Mouse (Mus musculus) brain, adult 2 months (tissue): ENCODE data around the gene Smarcd1.
"Not testable (repeated sequence)": the region's sequence is repeated elsewhere in the genome, so short reads cannot be mapped to it uniquely, and the experiment has no call there.

Experiments
- DNase-seq: peaks from one replicate; pipeline ENCODE4 v3.0.0; 2011; ENCODE audit warnings: low read depth, low spot score

The Smarcd1 gene

DNA sequence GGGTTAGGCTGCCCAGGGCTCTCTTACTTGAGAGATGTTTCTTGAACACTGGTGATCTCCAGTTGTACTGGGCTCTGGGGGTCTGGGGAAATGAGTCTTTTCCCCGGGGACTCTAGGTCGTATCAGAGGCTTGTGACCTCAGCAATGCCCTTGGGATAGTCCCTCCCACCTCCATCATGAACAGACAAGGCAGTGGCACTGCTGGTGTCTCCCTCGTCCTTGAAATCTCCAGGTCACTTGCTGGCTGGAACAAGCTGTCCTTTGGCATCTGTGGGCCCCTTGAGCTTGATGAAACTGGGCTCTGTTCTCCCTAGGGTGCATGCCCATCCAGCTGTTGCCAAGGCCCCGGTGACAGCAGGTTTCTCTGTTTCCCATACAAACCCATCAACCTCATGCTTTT, 12.3 kb downstream of the Smarcd1 start:
- DNase-seq, result no peak

DNA sequence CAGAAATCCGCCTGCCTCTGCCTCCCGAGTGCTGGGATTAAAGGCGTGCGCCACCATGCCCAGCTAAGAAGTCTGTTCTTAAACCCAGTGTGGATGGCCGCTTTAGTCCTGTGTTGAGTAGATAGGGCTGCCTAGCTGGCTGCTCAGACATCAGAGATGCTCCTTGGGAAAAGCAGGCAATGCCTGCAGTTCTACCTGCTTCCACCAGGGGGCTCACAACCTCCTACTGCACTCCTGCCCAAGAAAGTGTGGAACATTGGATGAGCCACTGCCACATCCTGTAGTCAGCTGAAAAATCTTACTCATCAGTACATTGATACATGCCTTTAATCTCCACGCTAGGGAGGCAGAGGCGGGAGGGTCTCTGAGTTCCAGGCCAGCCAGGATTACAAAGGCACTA, 12.9 kb downstream of the Smarcd1 start:
- peak; percentile 96 for DNase-seq

DNA sequence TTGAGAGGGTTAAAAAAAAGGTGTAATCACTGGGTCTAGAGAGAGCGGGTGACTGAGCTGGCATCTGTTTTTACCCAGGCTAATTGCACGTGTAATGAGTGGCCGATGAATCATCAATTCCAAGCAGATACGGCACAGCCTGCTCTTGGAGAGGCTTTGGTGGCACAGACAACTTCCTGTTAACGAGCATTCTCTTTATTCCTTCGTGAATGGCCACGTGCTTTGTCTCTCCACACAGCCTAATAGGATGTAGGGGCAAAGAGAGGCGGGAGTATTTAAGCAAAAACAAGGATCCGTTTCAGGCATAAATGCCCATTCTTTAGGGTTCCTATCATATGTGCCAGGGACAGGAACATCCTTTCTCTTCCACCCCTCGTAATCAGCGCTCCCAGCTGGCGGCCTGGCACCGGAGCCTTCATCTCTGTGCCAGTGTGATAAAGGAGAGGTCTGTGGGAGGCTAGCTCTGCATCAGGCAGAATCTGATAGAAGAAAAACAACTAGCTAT, 13.5 kb downstream of the Smarcd1 start:
- peak; percentile 92 for DNase-seq

DNA sequence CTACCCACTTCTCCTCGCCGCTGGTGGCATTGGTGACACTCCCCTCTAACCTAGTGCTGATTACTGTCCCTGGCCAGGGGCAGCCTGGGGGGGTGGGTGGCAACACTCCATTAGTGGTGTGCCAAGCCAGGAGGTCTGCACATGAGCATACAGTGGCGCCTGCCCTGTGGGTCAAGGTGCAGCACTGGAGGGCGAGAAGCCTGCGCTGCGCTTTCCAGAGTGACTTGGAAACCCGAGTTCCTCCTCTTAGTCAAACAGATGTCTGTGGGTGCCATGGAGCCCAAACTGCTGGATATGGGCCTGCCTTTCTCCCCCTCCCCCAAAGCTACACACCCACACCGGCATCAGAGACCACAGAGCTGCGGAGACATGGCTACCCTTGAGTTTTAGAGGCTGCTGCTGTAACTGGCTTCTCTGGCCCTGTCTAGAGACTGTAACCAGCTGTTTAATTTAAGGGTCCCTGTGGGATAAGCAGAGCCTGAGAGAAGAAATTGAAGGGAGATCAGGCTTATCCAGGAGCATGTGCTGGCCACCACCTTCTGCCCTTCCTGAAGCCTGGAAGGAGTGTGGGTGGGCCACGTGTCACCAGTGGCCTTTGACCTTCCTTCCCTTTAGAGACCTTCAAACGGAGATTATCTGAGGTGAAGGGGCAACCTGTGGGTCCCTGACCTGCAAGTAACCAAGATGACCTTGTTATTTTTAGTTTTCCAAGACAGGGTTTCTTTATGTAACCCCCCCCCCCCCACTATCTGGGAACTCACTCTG, 14.2 kb downstream of the Smarcd1 start:
- DNase-seq, result peak; percentile 63

DNA sequence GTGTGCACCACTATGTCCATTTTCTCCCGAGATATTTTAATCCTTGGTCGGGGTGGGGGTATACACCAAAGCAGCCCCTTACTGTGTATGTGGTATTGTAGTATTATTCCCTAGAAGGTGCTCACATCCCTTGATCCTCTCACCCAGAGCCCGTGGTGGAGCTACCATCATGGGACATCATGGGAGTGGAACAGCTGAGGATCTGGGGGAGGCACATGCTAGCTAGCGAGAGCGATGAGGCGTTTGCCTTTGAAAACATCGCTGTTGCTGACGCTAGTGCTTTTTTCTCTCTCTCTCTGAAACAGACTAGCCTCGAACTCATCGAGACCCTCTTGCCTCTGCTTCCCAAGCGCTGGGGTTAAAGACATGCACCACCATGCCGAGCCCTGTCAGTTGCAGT, 14.9 kb downstream of the Smarcd1 start:
- peak; percentile 82 for DNase-seq

DNA sequence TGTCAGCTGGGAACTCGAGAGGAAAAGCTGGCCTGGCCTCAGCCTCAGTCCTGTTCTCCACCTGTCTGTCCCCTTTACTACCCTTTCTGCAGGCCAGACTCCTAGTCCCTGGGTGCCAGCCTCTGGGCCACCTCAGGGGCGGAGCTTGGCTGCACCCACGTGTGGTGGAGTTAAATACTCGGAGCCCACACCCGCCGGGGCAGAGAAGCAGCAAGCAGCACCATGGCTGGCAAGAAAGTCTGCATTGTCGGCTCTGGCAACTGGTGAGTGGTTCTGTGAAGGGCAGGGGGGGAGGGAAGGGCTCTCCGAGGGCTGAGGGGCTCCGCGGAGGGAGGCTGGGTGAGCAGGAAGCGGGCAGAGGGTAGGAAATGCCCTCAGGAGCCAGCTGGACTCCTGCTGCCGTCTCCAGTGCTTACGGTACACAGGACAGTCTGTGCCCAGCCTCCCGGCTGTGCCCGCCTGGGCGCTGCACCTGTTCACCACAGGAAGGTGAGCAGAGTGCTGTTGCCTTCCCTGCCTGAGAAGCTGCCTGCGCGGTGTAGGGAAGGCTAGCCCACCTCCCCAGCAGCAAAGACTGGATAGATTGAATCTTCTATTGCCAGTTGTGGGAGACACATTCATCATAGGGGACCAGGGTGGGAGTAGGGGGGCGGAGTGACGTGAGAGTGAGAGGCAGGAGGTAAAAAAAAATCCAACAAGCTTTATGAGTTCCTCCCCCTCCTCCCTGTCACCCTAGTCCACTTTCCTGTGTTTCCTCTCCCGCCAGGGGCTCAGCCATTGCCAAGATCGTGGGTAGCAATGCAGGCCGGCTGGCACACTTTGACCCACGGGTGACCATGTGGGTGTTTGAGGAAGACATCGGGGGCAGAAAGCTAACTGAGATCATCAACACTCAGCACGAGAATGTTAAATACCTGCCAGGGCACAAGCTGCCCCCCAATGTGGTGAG, 15.7 kb downstream of the Smarcd1 start, which contains the start of gene Gpd1:
TSS of gene Gpd1 (plus strand) at position 130 of the 949 bp plus-strand sequence.
- DNase-seq, result peak; percentile 90

DNA sequence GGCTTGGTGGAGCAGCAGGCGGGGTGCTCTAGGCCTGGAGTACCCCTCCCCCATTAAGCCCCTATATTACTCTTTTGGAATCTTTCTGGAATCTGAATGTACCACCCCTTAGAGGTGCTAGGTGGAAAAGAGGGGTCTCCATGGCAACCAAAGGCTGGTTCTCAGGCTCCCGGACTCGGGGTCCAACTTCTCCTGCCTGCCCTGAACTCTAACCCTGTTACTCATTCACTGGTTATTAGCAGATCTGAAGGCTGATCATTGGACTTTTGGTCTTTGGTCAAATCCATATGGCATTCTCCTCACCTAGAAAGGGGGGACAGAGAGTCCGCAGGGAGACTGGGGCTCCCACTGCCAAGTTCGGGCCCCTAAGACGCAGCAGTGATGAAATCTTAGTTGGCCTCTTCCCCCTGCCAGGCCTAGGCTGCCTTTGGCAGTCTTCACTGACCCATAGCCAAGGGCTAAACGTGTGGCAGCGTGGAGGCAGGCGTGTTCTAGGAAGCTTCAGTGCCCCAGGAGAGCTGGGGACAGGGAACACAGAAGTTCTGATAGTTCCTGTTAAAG, 16.6 kb downstream of the Smarcd1 start:
- DNase-seq, result peak; percentile 47

DNA sequence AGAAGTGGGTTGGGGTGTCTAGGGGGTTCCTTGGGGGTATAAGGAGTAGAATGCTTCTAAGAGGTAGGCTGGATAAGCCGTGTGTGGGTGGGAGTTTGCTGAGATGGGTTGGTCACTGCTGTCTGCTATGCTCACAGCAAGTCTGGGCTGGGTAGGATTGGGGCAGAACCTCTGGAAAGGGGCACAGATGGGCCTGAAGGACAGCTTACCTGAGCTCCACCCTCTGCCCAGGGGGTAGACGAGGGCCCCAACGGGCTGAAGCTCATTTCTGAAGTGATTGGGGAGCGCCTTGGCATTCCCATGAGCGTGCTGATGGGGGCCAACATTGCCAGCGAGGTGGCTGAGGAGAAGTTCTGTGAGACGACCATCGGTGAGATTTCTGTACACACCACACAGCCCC, 17.9 kb downstream of the Smarcd1 start:
- no peak for DNase-seq

DNA sequence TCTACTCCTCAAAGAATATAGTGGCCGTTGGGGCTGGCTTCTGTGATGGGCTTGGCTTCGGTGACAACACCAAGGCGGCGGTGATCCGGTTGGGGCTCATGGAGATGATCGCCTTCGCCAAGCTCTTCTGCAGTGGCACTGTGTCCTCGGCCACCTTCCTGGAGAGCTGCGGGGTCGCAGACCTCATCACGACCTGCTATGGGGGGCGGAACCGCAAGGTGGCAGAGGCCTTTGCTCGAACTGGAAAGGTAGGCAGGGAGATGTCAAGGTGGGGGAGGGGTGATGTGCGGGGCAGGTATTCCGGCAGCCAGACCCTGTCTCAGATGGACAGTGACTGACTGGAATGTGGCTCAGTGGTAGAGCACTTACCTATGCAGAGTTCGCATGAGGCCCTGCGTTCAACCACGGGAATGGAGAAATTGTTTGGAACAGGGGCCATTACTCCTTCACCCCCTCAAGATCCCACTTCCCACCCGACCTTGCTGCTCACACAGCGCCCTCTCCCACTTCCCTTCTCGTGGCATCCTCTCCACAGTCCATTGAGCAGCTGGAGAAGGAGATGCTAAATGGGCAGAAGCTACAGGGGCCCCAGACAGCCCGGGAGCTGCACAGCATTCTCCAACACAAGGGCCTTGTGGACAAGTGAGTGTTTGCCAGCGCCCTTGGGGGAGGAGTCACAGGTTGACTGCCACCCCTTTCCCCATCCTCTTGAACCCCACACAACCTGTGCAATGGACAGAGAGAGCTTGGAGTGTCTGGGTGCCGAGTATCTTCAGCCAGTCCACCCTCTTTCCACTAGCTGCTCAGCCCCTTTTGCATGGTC, 20.2 kb downstream of the Smarcd1 start:
- DNase-seq, result no peak

DNA sequence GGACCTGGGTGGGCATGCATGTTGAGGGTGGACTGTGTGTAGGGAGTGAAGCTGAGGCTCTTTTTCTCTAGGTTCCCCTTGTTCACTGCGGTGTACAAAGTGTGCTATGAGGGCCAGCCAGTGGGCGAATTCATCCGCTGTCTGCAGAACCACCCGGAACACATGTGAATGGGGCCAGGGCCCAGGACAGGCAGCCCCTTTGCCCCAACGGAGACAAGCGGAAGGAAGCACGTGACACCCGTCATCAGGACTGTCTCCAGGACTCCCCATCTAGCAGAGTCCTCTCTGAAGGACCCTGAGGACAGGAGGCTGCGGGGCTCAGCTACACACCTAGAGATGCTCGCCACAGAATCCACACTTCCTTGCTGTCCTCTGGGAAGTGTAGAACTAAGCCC, 21.2 kb downstream of the Smarcd1 start:
- DNase-seq, result no peak

DNA sequence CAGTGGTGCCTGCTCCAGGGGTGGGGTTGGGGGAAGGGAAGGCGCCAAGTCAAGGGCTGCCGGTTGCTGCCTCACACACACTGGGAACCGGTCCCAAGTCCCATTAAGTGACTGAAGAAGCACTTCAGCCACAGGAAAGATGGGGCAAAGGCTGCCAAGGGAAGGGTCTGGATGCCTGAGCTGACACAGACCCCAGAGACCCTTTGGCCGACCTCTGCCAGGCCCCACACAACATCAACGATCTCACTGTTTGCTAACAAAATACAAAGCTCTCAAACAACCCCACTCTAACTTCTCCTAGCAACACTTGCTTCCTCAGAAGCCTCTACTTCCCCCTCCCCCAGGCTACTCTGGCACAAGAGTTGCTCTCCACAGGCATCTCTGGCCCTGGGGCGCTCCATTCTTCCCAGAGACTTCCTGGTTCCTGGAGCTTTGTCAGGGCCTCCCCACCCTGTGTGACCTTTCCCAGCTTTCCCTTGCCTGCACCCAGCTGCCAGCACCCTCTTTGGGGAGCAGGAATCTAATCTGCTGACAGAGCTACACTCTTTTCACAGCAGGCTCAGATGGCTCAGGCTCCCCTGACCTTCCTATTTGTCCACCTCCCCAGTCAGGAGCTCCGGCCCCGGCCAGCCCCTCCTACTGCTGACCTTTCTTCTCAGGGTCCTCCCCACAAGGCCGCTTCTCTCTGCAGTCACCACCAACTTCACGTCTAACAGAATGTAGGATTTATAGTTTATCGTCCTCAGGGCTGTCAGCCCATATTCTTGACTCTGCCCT, 21.8 kb downstream of the Smarcd1 start:
- peak; percentile 65 for DNase-seq

DNA sequence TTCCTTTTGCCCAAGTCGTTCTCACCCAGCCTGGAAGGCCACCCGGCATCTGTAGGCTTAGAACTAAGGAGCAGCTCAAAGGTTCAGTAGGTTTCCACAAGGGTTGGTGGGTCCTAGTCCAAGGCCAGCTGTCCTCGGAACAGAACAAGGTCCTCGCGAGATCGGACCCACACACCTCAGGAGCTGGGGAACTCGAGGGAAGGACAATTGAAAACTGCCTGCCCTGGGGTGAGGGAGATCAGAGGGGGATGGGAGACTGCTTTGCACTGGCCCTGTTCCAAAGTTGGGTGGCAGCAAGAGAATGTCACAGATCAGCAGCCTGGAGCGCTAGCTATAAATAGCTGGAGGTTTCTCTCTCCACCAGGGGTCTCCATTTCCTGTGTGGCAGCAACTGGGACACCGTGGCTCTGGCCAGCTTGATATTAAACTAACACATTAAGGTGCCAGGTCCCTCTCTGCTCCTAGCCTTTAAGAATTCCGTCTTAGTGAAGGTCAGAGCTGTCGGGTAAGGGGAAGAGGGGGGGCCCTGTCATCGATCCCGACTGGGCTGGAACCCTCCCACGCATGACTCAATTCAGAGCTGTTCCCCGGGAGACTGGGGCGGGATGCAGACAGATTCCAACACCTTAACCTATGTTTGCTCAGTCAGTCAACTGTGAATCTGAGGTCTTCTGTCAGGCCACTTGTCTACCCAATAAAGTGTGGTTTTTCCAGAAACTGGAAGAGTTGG, 22.5 kb downstream of the Smarcd1 start:
- peak; percentile 89 for DNase-seq

DNA sequence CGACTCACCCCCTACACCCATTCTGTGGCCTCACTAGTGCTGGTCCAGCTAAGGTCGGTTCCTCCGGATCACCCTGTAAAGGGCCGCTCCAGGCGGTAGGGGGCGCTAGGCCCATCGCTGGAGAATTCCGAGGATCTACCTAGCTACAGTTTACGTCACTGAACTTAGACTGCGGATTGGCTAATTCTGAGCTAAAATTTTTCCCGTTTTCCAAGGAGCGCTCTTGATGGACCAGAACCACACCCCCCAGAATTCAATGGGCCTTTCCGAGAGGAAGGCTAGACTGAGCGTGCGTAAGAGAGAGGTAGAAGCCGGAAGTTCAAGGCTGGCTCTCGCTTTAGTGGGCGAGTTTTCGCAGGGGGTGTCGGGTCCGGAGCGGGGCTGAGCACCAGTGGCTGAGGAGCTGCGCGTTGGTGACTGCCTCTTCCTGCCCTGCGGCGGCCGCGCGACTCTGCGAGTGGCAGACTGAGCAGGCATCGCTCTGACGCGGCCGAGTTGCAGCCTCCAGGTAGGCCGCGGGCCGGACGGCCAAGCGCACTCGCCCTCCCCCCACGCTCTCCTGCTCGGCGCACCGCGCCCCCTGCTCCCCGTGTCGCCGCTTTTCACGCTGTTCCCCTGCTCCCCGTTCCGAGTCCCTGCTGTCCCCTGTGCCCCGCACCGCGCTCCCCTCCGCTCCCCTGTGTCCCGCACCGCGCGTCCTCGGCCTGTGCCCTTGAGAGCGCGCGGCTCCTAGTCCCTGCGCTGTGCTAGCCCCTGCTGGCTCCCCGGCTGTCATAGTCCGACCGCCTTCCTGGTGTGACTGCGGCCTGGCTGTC, 23.6 kb downstream of the Smarcd1 start, which contains the start of gene Cox14:
TSS of gene Cox14 (plus strand) at position 278 of the 815 bp plus-strand sequence.
- peak; percentile 100 for DNase-seq

DNA sequence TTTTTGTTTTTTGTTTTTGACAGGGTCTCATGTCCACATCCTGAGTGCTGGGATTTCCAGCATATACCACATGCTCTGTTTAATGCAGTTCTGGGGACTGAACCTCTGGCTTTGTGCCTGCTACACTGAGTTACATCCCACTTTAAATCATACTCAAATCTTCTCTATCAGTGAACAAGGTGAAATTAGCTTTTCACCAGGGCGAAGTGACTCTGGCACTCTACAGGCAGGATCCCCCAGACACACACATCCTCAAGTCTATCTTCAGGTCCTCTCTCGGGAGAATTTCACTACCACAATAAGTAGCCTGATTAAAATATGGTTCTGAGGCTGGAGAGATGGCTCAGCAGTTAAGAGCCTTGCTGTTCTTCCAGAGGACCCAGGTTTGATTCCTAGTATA, 24.6 kb downstream of the Smarcd1 start:
- DNase-seq, result no peak

DNA sequence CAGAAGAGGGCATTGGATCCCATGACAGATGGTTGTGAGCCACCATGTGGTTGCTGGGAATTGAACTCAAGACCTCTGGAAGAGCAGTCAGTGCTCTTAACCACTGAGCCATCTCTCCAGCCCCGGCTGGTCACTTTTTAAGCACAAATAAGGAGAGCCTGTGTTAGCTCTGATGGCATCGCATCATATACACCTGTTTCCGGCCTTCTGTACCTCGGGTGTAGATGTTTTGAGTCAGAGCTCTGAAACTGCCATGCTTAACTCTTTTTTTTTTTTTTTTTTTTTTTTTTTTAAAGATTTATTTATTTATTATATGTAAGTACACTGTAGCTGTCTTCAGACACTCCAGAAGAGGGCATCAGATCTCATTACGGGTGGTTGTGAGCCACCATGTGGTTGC, 25.1 kb downstream of the Smarcd1 start:
- not testable (repeated sequence) for DNase-seq

DNA sequence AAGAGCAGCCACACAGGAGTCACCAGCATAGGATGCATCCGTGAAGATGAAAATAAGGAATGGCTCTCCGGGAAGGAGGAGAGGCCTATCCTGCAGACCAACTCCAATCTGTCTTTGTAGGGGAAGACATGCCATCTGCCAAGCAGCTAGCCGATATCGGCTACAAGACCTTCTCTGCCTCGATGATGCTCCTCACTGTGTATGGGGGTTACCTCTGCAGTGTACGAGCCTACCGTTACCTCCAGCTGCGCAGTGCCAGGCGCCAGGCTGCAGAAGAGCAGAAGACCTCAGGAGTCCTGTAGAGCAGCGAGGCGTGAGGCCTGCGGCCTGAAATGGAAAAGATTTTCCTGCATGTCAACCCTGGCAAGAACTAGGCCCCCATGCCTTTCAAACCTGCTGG, 25.6 kb downstream of the Smarcd1 start:
- DNase-seq, result no peak

DNA sequence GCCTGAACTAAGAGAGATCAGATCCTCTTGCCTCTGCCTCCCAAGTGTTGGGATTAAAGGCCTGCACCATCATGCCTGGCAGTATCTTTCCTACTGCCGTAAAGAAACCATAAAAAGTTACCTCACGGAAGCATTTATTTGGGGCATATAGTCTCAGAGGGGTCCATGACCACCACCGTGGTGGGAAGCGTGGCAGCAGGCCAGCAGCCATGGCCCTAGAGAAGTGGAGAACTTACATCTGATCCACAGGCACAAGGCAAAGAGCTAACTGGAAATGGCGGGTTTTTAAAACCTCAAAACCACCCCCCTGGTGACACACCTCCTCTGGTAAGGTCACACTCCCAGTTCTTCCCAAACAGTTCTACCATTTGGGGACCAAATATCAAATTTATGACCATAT, 26.3 kb downstream of the Smarcd1 start:
- no peak for DNase-seq

DNA sequence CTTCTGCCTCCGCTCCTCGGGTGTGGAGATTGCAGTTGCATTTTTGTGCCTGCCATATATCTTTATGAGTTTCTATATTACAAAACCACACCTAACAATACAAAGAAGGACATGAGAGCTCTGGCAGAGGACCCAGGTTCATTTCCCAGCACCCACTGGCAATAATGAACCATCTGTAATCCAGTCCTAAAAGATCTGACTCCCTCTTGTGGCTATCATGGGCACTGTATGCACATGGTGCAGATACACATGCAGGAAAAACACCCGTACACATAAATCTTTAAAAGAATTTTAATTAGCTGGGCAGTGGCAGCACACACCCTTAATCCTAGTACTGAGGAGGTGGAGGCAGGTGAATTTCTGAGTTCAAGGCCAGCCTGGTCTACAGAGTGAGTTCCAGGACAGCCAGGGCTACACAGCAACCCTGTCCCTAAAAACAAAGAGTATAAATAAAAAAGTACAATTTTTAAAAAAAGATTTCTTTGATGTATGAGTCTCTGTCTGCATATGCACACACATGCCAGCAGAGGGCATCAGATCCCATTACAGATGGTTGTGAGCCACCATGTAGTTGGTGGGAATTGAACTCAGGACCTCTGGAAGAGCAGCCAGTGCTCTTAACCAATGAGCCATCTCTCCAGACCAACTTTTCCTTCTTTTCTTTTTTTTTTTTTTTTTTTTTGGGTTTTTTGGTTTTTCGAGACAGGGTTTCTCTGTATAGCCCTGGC, 27.3 kb downstream of the Smarcd1 start:
- no peak for DNase-seq
